Mouse (Mus musculus): ENCODE results near the gene Lrrc20. TPM values are rescaled to one million over a fixed set of nuclear protein-coding genes. Genes with fewer than 3 reads are reported as not detected.
"Not testable (repeated sequence)": the region's sequence is repeated elsewhere in the genome, so short reads cannot be mapped to it uniquely, and the experiment has no call there.

The Lrrc20 gene
- polyA plus RNA-seq, 1 experiment from 2014 or later: 22.1 TPM

DNA sequence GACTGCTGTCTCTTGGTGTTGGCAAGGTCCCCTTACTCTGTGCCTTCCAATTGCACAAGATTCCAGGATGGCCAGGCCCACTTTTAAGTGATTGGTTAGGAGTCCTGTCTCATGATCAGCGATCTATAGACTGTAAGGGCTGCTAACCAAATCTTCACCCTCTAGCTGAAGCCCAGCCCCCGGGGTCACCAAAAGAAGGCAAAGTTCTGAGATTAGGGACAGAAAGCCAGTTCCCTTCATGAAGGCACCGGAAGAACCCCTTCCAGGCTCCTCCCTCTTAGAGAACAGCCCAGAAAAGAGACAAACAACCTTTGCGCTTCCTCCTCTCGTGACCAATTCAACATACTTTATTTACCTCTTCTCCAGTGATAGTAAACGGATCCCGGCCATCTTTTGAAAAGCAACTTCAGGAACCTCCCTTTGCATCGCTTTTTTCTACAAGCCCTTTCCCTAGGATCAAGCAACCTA, 24.1 kb upstream of the Lrrc20 start:
- H3K9me3 ChIP-seq: no peaks in the 10 kb centered on the region
- WGBS: 5% methylated on average over 8 of the region's 8 CpGs
- peak overlapping the region; percentile 74; the same call in 1 of the 2 replicates for H3K27ac ChIP-seq (replicated peaks)
- H3K4me1 ChIP-seq: peaks cover 53% of the 10 kb centered on the region
- H3K9ac ChIP-seq (replicated peaks): peak overlapping the region; percentile 88
- H3K36me3 ChIP-seq: no peaks in the 10 kb centered on the region
- peak overlapping the region; percentile 73 for H3K4me2 ChIP-seq (replicated peaks)
- no peak for ATAC-seq (replicated peaks)
- H3K4me3 ChIP-seq: peak overlapping the region; percentile 87
- no peaks in the 10 kb centered on the region for H3K27me3 ChIP-seq

DNA sequence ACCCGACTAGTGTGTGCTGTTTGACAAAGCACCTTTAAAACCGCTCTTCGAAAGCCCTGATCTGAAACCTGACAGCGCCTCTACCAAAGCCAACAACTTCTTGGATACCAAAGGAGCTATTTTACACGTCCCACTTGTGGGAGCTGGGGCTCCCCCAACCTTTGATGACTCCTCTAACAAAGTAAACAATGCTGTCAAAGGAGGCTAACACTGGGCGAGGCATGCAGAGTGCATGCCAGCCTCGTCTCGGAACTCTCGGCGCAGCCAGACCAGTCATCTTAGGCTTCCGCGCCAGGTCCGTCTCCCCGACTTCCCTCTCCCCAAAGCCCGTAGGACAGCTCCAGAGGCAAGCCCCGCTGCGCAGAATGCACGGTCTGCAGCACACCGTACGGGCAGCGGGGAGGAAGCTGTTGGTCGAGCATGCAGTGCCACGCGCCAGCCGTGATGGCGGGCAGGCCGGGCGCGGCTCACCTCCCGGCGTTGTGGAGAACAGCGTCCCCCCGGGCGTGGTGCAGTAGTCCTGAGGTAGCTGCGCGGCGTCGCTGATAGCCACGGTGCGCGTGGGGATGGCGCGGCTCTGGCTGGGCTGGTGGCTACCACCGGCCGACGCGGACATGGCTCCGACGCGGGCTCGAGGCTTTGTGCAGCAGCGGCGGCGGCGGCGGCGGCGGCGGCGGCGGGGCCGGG, 23.5 kb upstream of the Lrrc20 start:
- H3K9ac ChIP-seq (replicated peaks): peak overlapping the region; percentile 88
- H3K9me3 ChIP-seq: no peaks in the 10 kb centered on the region
- peak overlapping the region; percentile 87 for H3K4me3 ChIP-seq
- no peaks in the 10 kb centered on the region for H3K27me3 ChIP-seq
- H3K27ac ChIP-seq (replicated peaks): peak overlapping the region; percentile 74
- H3K4me1 ChIP-seq: peaks cover 47% of the 10 kb centered on the region
- H3K36me3 ChIP-seq: no peaks in the 10 kb centered on the region
- under 1% methylated on average over 62 of the region's 62 CpGs for WGBS
- H3K4me2 ChIP-seq (replicated peaks): peak overlapping the region; percentile 73
- peak; percentile 72 for ATAC-seq (replicated peaks)

DNA sequence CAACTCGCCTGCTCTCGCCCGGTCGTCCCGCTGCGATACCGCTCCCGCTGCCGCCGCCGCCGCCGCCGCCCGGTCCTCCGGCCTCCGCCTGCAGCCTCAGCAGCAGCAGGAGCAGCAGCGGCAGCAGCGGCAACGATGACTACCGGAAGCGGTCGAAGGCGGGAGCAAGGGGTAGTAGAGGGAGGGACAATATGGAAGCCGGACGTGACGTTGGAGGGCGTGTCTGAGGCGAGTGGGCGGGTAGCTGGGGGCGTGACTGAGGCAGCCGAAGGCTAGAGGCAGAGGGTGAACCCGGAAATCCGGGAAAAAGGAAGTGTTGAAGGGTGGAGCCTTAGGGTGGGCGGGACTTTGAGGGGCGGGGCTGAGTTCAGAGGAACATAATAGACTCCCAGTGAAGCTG, 23.0 kb upstream of the Lrrc20 start, which contains the start of gene Eif4ebp2:
TSS of gene Eif4ebp2 (minus strand) at position 17 of the 400 bp plus-strand sequence.
- Histone ChIP-seq H3K36me3 (no peaks in the 10 kb centered on the region), H3K4me1 (peaks cover 41% of the 10 kb centered on the region), H3K9ac (replicated peaks) (peak within 1 kb of the TSS; percentile 88), H3K27me3 (no peaks in the 10 kb centered on the region), H3K27ac (replicated peaks) (peak within 1 kb of the TSS; percentile 74), H3K9me3 (no peaks in the 10 kb centered on the region), H3K4me2 (replicated peaks) (peak within 1 kb of the TSS; percentile 73), H3K4me3 (peak within 1 kb of the TSS; percentile 87)
- under 1% methylated on average over 36 of the region's 36 CpGs for WGBS
- ATAC-seq (replicated peaks): peak; percentile 98

DNA sequence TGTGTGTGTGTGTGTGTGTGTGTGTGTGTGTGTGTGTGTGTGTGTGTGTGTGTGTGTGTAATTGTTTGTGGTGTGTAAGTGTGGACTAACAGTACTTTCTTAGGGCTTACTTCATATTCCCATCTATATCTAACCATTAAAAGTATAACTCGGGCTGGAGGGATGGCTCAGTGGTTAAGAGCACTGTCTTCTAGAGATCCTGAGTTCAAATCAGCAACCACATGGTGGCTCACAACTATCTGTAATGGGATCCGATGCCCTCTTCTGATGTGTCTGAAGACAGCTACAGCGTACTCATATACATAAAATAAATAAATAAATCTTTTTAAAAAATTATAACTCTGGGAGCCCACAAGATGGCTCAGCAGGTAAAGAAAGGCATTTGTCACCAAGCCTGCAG, 22.4 kb upstream of the Lrrc20 start:
- not testable (repeated sequence) for H3K27me3 ChIP-seq; H3K9me3 ChIP-seq; H3K4me3 ChIP-seq; H3K9ac ChIP-seq (replicated peaks); H3K36me3 ChIP-seq; H3K4me2 ChIP-seq (replicated peaks); H3K27ac ChIP-seq (replicated peaks)
- peak; percentile 27 for ATAC-seq (replicated peaks)
- H3K4me1 ChIP-seq: peaks cover 36% of the 10 kb centered on the region
- WGBS: 70% methylated on average over 3 of the region's 3 CpGs

DNA sequence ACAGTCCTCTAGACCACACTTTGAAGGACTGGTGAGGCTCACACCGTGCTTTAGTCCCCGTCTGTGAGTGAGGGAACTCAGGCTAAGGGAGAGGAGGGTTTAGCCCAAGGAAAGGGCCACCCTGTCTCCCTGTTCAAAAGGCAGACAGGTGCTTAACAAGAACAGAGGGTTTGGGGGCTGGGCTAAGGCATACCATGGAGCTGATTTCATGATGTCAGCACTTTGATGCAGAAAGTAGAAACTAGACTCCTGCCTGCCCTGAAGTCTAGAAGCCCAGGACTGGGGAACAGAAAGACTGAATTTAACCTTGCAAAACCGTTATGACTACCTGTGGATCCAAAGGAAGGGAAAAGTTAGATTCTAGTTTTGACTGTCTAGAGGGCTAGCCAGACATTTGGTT, 18.4 kb upstream of the Lrrc20 start:
- Histone ChIP-seq H3K36me3 (no peaks in the 10 kb centered on the region), H3K4me3 (no peak overlapping the region), H3K27ac (replicated peaks) (no peak overlapping the region), H3K9me3 (no peaks in the 10 kb centered on the region), H3K27me3 (no peaks in the 10 kb centered on the region), H3K4me2 (replicated peaks) (no peak overlapping the region), H3K4me1 (no peaks in the 10 kb centered on the region), H3K9ac (replicated peaks) (no peak overlapping the region)
- WGBS: 61% methylated on average over 3 of the region's 3 CpGs
- ATAC-seq (replicated peaks): no peak

DNA sequence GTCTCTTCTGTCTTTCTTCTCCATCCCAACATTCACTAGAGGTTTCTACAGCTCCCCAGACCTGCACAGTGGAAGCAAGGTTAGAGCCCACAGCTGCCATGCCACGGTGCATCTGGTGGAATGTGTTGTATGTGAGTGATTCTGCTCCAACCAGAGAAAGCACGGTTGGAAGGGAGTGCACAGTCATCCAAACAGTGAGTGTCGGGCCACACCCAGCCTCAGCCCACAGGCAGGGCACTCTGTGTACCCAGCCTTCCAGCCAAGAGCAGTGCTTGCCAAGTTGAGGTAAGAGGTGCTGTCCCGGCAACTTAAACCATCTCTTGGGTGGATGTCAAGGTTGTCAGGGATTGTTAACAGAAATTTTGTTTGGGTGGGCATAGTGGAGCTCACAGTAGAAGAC, 10.6 kb upstream of the Lrrc20 start:
- 82% methylated on average over 4 of the region's 4 CpGs for WGBS
- ATAC-seq (replicated peaks): no peak

DNA sequence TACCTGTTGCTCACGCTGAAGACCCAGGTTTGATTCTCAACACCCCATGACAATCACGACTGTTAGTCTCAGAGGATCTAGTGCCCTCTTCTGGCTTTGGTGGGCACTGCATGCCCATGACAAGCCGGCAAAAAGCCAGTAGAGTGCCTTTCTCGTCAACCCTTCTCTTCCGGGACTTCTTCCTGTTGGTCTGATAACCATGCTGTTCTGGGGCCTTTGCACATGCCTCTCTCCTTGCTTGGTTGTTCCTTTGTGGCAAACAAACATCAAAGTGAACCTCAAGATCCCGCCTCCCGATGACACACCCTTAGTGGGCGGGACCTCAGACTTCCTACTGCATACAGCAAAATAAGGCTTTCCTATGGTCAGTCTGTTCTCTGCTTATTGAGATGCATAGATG, 9.4 kb upstream of the Lrrc20 start:
- no peak for ATAC-seq (replicated peaks)
- H3K9me3 ChIP-seq: no peaks in the 10 kb centered on the region
- H3K4me2 ChIP-seq (replicated peaks): no peak overlapping the region
- no peaks in the 10 kb centered on the region for H3K4me1 ChIP-seq
- WGBS: 68% methylated on average over 8 of the region's 8 CpGs
- H3K36me3 ChIP-seq: no peaks in the 10 kb centered on the region
- no peak overlapping the region for H3K4me3 ChIP-seq
- H3K27me3 ChIP-seq: no peaks in the 10 kb centered on the region
- no peak overlapping the region for H3K27ac ChIP-seq (replicated peaks)
- no peak overlapping the region for H3K9ac ChIP-seq (replicated peaks)

More for the DNA sequence above, 10.6 kb upstream of the Lrrc20 start:
- no peak overlapping the region for H3K4me2 ChIP-seq (replicated peaks)
- no peaks in the 10 kb centered on the region for H3K27me3 ChIP-seq
- H3K4me1 ChIP-seq: no peaks in the 10 kb centered on the region
- H3K9ac ChIP-seq (replicated peaks): no peak overlapping the region
- no peak overlapping the region for H3K4me3 ChIP-seq
- H3K9me3 ChIP-seq: no peaks in the 10 kb centered on the region
- no peaks in the 10 kb centered on the region for H3K36me3 ChIP-seq
- H3K27ac ChIP-seq (replicated peaks): no peak overlapping the region

DNA sequence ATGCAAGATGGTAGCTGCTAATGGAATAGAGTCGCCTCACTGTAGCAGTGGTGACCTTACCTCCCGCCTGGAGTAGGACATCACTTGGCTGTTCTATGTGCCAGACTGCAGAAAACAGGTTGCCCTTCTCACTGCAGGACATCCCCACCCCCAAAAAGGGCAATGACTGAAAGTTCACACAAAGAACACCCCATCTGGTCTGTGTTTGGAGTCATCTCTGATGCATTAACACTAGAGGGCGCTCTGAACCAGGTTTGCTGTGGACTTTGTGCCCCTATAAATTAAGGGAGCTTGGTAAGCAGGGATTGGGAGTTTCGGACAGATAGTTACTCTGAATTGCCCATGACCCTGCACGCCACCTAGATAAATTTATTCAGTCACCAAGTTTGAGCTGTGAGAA, 8.7 kb upstream of the Lrrc20 start:
- no peak for ATAC-seq (replicated peaks)

DNA sequence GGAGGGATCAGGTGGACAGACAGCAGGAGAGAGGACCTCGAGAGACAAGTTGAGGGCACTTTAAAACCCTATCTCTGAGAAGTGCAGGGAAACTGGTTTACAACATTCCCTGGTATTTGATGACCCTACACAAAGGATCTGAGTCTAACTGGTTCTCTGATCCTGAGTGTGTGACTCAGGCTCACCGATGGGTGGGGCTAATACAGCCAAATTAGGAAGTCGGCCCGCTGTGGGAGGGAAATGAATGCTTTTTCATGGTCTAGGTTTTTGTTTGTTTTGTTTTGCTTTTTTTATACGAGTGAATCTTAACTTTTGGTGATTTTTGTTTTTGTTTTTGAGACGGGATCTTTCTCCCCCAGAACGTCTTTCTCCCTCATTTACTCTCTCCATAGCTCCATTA, 6.7 kb upstream of the Lrrc20 start:
- H3K9me3 ChIP-seq: no peaks in the 10 kb centered on the region
- H3K27me3 ChIP-seq: no peaks in the 10 kb centered on the region
- 65% methylated on average over 7 of the region's 7 CpGs for WGBS
- no peak overlapping the region for H3K4me2 ChIP-seq (replicated peaks)
- no peak overlapping the region for H3K4me3 ChIP-seq
- H3K9ac ChIP-seq (replicated peaks): no peak overlapping the region
- H3K36me3 ChIP-seq: no peaks in the 10 kb centered on the region
- no peak overlapping the region for H3K27ac ChIP-seq (replicated peaks)
- peaks cover 1% of the 10 kb centered on the region for H3K4me1 ChIP-seq
- no peak for ATAC-seq (replicated peaks)

More for the DNA sequence above, 8.7 kb upstream of the Lrrc20 start:
- Histone ChIP-seq H3K36me3 (no peaks in the 10 kb centered on the region), H3K9me3 (no peaks in the 10 kb centered on the region), H3K4me1 (no peaks in the 10 kb centered on the region), H3K27me3 (no peaks in the 10 kb centered on the region), H3K27ac (replicated peaks) (no peak overlapping the region), H3K9ac (replicated peaks) (no peak overlapping the region), H3K4me3 (no peak overlapping the region), H3K4me2 (replicated peaks) (no peak overlapping the region)
- 26% methylated on average over 5 of the region's 5 CpGs for WGBS

DNA sequence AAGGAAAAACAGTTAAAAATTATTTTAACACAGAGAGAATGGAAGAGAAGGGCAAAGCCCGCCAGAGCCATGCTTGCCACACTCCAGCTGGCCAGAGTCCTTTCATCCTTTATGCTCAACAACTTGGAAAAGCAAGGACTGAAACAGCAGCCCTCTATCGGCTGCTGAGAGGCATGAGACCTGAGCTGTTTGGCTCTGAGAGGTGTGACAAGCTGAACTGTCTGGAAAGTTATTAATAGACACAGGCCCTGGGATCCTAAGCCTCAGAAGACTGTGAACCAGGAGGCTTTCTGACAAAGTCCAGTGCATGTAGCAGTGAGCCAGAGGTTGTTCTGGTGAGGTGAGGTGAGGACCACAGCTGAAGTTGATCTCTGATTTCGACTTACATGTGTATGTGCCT, 2.0 kb upstream of the Lrrc20 start:
- Histone ChIP-seq H3K4me3 (no peak overlapping the region), H3K9me3 (no peaks in the 10 kb centered on the region), H3K36me3 (no peaks in the 10 kb centered on the region), H3K9ac (replicated peaks) (no peak overlapping the region), H3K4me1 (peaks cover 29% of the 10 kb centered on the region), H3K27ac (replicated peaks) (no peak overlapping the region), H3K4me2 (replicated peaks) (0 out of 2 replicates have a peak overlapping the region, but pooled peaks have one; percentile 97), H3K27me3 (no peaks in the 10 kb centered on the region)
- WGBS: 72% methylated on average over 3 of the region's 3 CpGs
- no peak for ATAC-seq (replicated peaks)

DNA sequence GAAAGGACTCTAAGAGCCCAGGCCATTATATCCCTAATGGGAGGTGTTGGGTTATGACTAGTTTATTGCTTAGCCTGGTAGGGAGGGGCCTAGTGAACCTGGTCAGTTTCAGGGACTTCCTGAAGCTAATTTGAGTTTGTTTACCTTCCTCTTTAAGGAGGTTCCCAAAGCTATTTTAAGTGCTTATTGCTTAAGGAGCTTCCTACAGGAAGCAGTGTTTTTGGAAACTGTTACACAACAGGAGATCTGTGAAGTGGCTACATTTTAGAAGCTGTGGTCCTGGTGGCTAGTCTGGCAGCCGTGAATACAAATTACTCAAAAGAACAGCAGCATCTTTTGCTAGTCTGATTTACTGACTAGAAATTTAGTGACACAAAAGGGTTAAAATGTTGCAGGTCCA, 1.3 kb upstream of the Lrrc20 start:
- WGBS: 74% methylated on average over 1 of the region's 1 CpGs
- H3K27me3 ChIP-seq: no peaks in the 10 kb centered on the region
- no peak for ATAC-seq (replicated peaks)
- no peaks in the 10 kb centered on the region for H3K9me3 ChIP-seq
- peak overlapping the region; percentile 82 for H3K9ac ChIP-seq (replicated peaks)
- H3K4me3 ChIP-seq: peak overlapping the region; percentile 71
- H3K4me1 ChIP-seq: peaks cover 29% of the 10 kb centered on the region
- no peaks in the 10 kb centered on the region for H3K36me3 ChIP-seq
- H3K27ac ChIP-seq (replicated peaks): no peak overlapping the region
- peak overlapping the region; percentile 97 for H3K4me2 ChIP-seq (replicated peaks)

DNA sequence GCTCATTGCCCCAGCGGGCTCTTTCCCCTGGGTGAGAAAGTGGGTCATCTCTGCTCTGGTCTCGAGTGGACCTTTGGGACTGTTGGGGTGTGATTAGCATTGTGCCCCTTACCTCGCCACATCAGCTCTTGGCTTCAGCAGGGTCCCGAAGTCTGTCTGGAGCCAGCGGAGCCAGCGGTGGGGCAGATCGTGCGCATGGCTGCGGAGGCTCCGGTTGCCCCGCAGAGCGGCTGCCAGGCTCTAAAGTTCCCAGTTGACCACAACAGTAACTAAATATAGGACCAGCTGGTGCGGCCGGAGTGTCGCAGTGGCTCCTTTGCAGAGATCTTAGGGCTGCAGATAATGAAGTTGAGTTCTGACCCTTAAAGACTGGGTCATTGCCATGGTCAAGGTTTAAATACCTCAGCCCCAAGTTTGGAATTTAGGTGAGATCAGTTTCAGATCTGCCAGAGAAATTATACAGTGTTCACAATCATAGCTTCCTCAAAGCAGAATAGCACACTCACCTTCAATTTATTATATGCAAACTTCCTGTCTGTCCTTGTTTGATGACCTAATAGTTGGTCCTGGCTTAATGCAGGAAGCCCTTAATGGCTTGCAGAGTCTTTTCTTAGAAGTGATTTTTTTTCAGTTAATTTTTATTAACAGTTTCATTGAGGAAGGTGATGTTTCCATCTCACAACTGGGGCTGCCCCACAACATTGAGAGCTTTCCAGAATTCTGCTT, 1.0 kb downstream of the Lrrc20 start:
- H3K27ac ChIP-seq (replicated peaks): peak overlapping the region; percentile 83; the same call in 1 of the 2 replicates
- peaks cover 29% of the 10 kb centered on the region for H3K4me1 ChIP-seq
- peak overlapping the region; percentile 82 for H3K9ac ChIP-seq (replicated peaks)
- no peaks in the 10 kb centered on the region for H3K27me3 ChIP-seq
- H3K4me3 ChIP-seq: peak overlapping the region; percentile 71
- H3K4me2 ChIP-seq (replicated peaks): peak overlapping the region; percentile 97
- WGBS: 3% methylated on average over 15 of the region's 15 CpGs
- H3K36me3 ChIP-seq: no peaks in the 10 kb centered on the region
- ATAC-seq (replicated peaks): 0 out of 2 replicates have a peak, but pooled peaks have one; percentile 1
- no peaks in the 10 kb centered on the region for H3K9me3 ChIP-seq
